Mouse (Mus musculus) hindbrain, embryonic 14.5 days (tissue): ENCODE data around the gene Pter. TPM values are rescaled to one million over a fixed set of nuclear protein-coding genes. Genes with fewer than 3 reads are reported as not detected.

Experiments
- ATAC-seq: fragments of 200-750 bp; cut with Nextera tagmentation; 2 replicates; pipeline ENCODE4 v1.8.0; 2017; ENCODE audit warnings: moderate number of reproducible peaks, mild to moderate bottlenecking, moderate TSS enrichment, moderate library complexity; ENCODE audit not compliant: low FRiP score
- DNase-seq: peaks from one replicate; pipeline ENCODE4 v3.0.0-alpha.2; 2015; ENCODE audit warnings: low spot score
- H3K27ac ChIP-seq: fragments of 300-500 bp; sonication (generic); 2 replicates; pipeline ENCODE4 v1.5.1; 2014; ENCODE audit warnings: mild to moderate bottlenecking, moderate library complexity
- H3K27me3 ChIP-seq: fragments of 300-500 bp; sonication (generic); 2 replicates; pipeline ENCODE4 v1.6.1; 2014; ENCODE audit warnings: mild to moderate bottlenecking, low read length, mixed read lengths; ENCODE audit not compliant: control insufficient read depth, insufficient read depth
- H3K36me3 ChIP-seq: fragments of 300-500 bp; sonication (generic); replicated peaks from 2 replicates; pipeline ENCODE4 v1.6.1; 2014; ENCODE audit not compliant: control insufficient read depth, insufficient read depth
- H3K4me1 ChIP-seq: fragments of 300-500 bp; sonication (generic); replicated peaks from 2 replicates; pipeline ENCODE4 v1.6.1; 2014; ENCODE audit warnings: antibody characterized with exemption, low read length, mixed read lengths; ENCODE audit not compliant: control insufficient read depth, insufficient read depth
- H3K4me2 ChIP-seq: fragments of 300-500 bp; sonication (generic); replicated peaks from 2 replicates; pipeline ENCODE4 v1.6.1; 2014; ENCODE audit warnings: mild to moderate bottlenecking, moderate library complexity
- H3K4me3 ChIP-seq: fragments of 300-500 bp; sonication (generic); replicated peaks from 2 replicates; pipeline ENCODE4 v1.5.1; 2014; ENCODE audit warnings: mild to moderate bottlenecking, low read length
- H3K9ac ChIP-seq: fragments of 300-500 bp; sonication (generic); 2 replicates; pipeline ENCODE4 v1.6.1; 2014
- H3K9me3 ChIP-seq: fragments of 300-500 bp; sonication (generic); 2 replicates; pipeline ENCODE4 v1.6.1; 2016; ENCODE audit warnings: low read length; ENCODE audit not compliant: control insufficient read depth
- WGBS: fragments of 180-500 bp; shearing (Covaris S2); extraction: QIAGEN DNeasy Blood & Tissue Kit; methylation state at CpG from one replicate; pipeline ENCODE4 v1.1.7; 2014; 5-methylcytosine and 5-hydroxymethylcytosine counted together
- polyA plus RNA-seq: library from polyadenylated mRNA; unstranded; fragments of >200 nt; fragmentation: Nextera tagmentation; extraction: Ambion mirVana; gene quantifications from 2 replicates; pipeline ENCODE4 v1.2.1, GENCODE M21; 2014

Pter gene
- polyA plus RNA-seq, 1 experiment from 2014 or later: 10.3 TPM

- Histone ChIP-seq H3K4me2 (no peak overlapping the region), H3K4me1 (no peaks in the 10 kb centered on the region), H3K9ac (no peak overlapping the region), H3K4me3 (no peak overlapping the region), H3K9me3 (no peaks in the 10 kb centered on the region), H3K36me3 (no peaks in the 10 kb centered on the region), H3K27me3 (no peaks in the 10 kb centered on the region; the same call in 1 of the 2 replicates), H3K27ac (no peak overlapping the region)
- ATAC-seq: no peak
- no peak for DNase-seq
- WGBS: 30% methylated on average over 5 of the region's 5 CpGs
Measured at GRCm38 (mm10) chr2:13018382-13018781, 94.5 kb downstream of the Pter start.

GRCm38 (mm10) chr2:13018861-13019260, 95.0 kb downstream of the Pter start:
- DNase-seq (no peak), ATAC-seq (no peak)
- H3K4me2 ChIP-seq: no peak overlapping the region
- H3K36me3 ChIP-seq: no peaks in the 10 kb centered on the region
- H3K4me3 ChIP-seq: no peak overlapping the region
- H3K27me3 ChIP-seq: no peaks in the 10 kb centered on the region; the same call in 1 of the 2 replicates
- H3K27ac ChIP-seq: no peak overlapping the region
- no peaks in the 10 kb centered on the region for H3K9me3 ChIP-seq
- no peaks in the 10 kb centered on the region for H3K4me1 ChIP-seq
- no peak overlapping the region for H3K9ac ChIP-seq
- WGBS: 80% methylated on average over 1 of the region's 1 CpGs

- no peak overlapping the region for H3K4me3 ChIP-seq
- no peaks in the 10 kb centered on the region for H3K27me3 ChIP-seq
- H3K36me3 ChIP-seq: no peaks in the 10 kb centered on the region
- ATAC-seq (no peak), DNase-seq (no peak)
- H3K9ac ChIP-seq: no peak overlapping the region
- no peaks in the 10 kb centered on the region for H3K4me1 ChIP-seq
- H3K4me2 ChIP-seq: no peak overlapping the region
- H3K9me3 ChIP-seq: no peaks in the 10 kb centered on the region
- H3K27ac ChIP-seq: no peak overlapping the region
- WGBS: 82% methylated on average over 3 of the region's 3 CpGs
Measured at GRCm38 (mm10) chr2:13038772-13039171, 114.9 kb downstream of the Pter start.

DNA sequence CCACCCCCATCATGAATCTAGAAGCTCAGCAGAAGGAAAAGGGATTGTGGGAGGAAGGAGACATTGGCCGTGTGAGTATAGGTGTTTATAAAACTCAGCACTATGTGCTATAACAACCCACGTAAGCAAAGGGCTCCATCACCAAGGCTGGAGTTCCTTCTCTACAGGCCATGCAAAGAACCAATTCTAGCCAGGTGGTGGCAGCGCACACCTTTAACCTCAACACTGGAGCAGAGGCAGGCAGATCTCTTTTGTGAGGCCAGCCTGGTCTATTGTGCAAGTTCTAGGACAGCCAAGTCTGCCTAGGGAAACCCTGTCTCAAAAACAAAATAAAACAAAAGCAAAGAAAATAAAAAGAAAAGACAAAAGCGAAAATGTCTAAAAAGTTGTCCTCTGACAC, 115.9 kb downstream of the Pter start:
- WGBS: 92% methylated on average over 4 of the region's 4 CpGs
- DNase-seq: no peak
- ATAC-seq: no peak
- Histone ChIP-seq H3K27me3 (no peaks in the 10 kb centered on the region), H3K9me3 (no peaks in the 10 kb centered on the region), H3K4me2 (no peak overlapping the region), H3K4me1 (no peaks in the 10 kb centered on the region), H3K36me3 (no peaks in the 10 kb centered on the region), H3K4me3 (no peak overlapping the region), H3K27ac (no peak overlapping the region), H3K9ac (no peak overlapping the region)

DNA sequence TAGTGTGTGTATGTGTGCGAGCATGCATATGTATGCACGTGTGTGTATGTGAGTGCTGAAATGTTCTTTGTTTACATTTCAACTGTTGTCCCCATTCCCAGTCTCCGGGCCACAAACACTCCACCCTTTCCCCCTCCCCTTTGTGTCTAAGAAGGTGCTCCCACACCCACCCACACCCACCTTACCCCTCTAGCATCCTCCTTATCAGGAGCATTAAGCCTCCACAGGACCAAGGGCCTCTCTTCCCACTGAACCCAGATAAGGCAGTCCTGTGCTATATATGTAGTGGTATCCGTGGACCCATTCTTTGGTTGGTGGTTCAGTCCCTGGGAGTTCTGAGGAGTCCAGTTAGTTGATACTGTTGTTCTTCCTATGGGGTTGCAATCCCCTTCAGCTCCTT, 120.7 kb downstream of the Pter start:
- Histone ChIP-seq H3K4me3 (no peak overlapping the region), H3K9me3 (no peaks in the 10 kb centered on the region), H3K4me2 (no peak overlapping the region), H3K4me1 (no peaks in the 10 kb centered on the region), H3K27me3 (no peaks in the 10 kb centered on the region), H3K9ac (no peak overlapping the region), H3K27ac (no peak overlapping the region), H3K36me3 (no peaks in the 10 kb centered on the region)
- 92% methylated on average over 4 of the region's 4 CpGs for WGBS
- DNase-seq (no peak), ATAC-seq (no peak)

DNA sequence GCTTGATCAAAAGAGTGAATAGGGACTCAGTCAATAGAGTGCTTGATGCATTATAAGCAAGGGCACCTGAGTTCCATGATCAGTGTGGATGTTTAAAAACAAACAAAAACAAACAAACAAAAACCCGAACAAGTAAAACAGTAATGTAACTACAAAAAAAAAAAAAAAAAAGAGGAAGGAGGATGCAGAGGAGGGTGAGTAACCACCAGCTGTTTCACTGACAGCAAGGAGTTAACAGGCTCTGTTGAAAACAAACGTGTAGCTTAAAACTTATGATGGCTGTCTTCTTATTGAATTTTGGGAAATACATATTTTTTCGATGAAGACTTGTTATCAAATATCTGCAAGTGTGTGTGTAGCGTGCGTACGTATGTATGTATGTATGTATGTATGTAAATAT, 124.8 kb downstream of the Pter start:
- 88% methylated on average over 6 of the region's 6 CpGs for WGBS
- H3K27ac ChIP-seq: no peak overlapping the region
- no peaks in the 10 kb centered on the region for H3K36me3 ChIP-seq

More for the DNA sequence above, 124.8 kb downstream of the Pter start:
- ATAC-seq (no peak), DNase-seq (no peak)
- Histone ChIP-seq H3K27me3 (no peaks in the 10 kb centered on the region), H3K4me1 (no peaks in the 10 kb centered on the region), H3K4me2 (no peak overlapping the region), H3K9me3 (no peaks in the 10 kb centered on the region), H3K9ac (no peak overlapping the region), H3K4me3 (no peak overlapping the region)

Other genes starting within 250 kb of the Pter start
- 7.5 and 7.9 TPM in 2 replicates for gene C1ql3, start 87.8 kb downstream of the Pter start, polyA plus RNA-seq